Mouse (Mus musculus): ENCODE measurements around the gene Epn2. TPM values are rescaled to one million over a fixed set of nuclear protein-coding genes. Genes with fewer than 3 reads are reported as not detected.

Epn2 gene
- polyA plus RNA-seq, 1 experiment from 2014 or later = 22.1 TPM

- whole genome bisulfite sequencing = 77% methylated on average over 7 of the region's 7 CpGs
- H3K9ac ChIP-seq (ENCODE audit: low read depth, low read length) = no peak overlapping the region
- no peak for ATAC-seq (replicated peaks; ENCODE audit: low FRiP score, low read depth)
- no peaks in the 10 kb centered on the region for H3K27me3 ChIP-seq (ENCODE audit: insufficient read depth, low read length)
- H3K4me1 ChIP-seq (replicated peaks; ENCODE audit: insufficient read depth, low read length) = peaks cover 6% of the 10 kb centered on the region; the same call in 1 of the 2 replicates
- no peaks in the 10 kb centered on the region for H3K9me3 ChIP-seq (replicated peaks; ENCODE audit: low read length)
- no peak overlapping the region for H3K27ac ChIP-seq
- H3K4me3 ChIP-seq (replicated peaks; ENCODE audit: low read depth, low read length) = no peak overlapping the region
- H3K36me3 ChIP-seq (ENCODE audit: insufficient read depth, low read length) = 0 out of 2 replicates have a peak, but pooled peaks cover 5% of the 10 kb centered on the region
- no peak for TF ChIP-seq CTCF (IDR thresholded peaks at IDR 0.05; ENCODE audit: low read depth)
- DNase-seq (ENCODE audit: low spot score) = no peak
- no peak overlapping the region for H3K4me2 ChIP-seq (ENCODE audit: low read length)
Measured at GRCm38 (mm10) chr11:61540642-61541041, 38.8 kb downstream of the Epn2 start.

GRCm38 (mm10) chr11:61537362-61537761 is 42.1 kb downstream of the Epn2 start:
- H3K4me1 ChIP-seq (replicated peaks; ENCODE audit: insufficient read depth, low read length) = peaks cover 6% of the 10 kb centered on the region; the same call in 1 of the 2 replicates
- DNase-seq (ENCODE audit: low spot score) (no peak), ATAC-seq (replicated peaks; ENCODE audit: low FRiP score, low read depth) (no peak)
- H3K9ac ChIP-seq (ENCODE audit: low read depth, low read length) = no peak overlapping the region
- H3K4me2 ChIP-seq (ENCODE audit: low read length) = no peak overlapping the region
- no peak overlapping the region for H3K27ac ChIP-seq
- H3K27me3 ChIP-seq (ENCODE audit: insufficient read depth, low read length) = no peaks in the 10 kb centered on the region
- H3K9me3 ChIP-seq (replicated peaks; ENCODE audit: low read length) = no peaks in the 10 kb centered on the region
- no peaks in the 10 kb centered on the region for H3K36me3 ChIP-seq (ENCODE audit: insufficient read depth, low read length)
- 93% methylated on average over 3 of the region's 3 CpGs for WGBS
- TF ChIP-seq CTCF (IDR thresholded peaks at IDR 0.05; ENCODE audit: low read depth) = no peak
- no peak overlapping the region for H3K4me3 ChIP-seq (replicated peaks; ENCODE audit: low read depth, low read length)

- no peak overlapping the region for H3K27ac ChIP-seq
- H3K27me3 ChIP-seq (ENCODE audit: insufficient read depth, low read length) = no peaks in the 10 kb centered on the region
- H3K36me3 ChIP-seq (ENCODE audit: insufficient read depth, low read length) = no peaks in the 10 kb centered on the region
- ATAC-seq (replicated peaks; ENCODE audit: low FRiP score, low read depth) (no peak), DNase-seq (ENCODE audit: low spot score) (no peak)
- no peak for TF ChIP-seq CTCF (IDR thresholded peaks at IDR 0.05; ENCODE audit: low read depth)
- H3K4me2 ChIP-seq (ENCODE audit: low read length) = no peak overlapping the region
- H3K4me3 ChIP-seq (replicated peaks; ENCODE audit: low read depth, low read length) = no peak overlapping the region
- peaks cover 6% of the 10 kb centered on the region; the same call in 1 of the 2 replicates for H3K4me1 ChIP-seq (replicated peaks; ENCODE audit: insufficient read depth, low read length)
- WGBS = 61% methylated on average over 3 of the region's 3 CpGs
- no peak overlapping the region for H3K9ac ChIP-seq (ENCODE audit: low read depth, low read length)
- no peaks in the 10 kb centered on the region for H3K9me3 ChIP-seq (replicated peaks; ENCODE audit: low read length)
Measured at GRCm38 (mm10) chr11:61536952-61537351, 42.5 kb downstream of the Epn2 start.

DNA sequence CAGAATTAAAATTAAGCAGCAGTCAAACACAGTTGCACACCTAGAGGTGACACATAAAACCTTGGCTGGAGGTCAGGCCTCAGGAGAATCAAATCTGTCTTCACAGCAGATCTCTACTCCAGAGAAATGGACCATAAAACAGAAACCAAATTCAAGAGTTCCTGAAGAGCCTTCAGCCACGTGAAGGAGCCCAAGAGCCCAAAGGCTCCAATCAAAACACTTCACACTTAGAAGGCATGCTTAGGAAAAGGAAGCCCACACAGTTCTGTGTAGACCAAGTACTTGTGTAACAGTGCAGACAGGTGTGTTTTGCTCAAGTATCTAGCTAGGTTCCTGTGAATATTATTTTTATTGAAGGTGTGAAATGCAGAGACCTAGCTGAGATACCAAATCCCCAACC is 44.0 kb downstream of the Epn2 start:
- 18% methylated on average over 1 of the region's 1 CpGs for WGBS
- no peak for ATAC-seq (replicated peaks; ENCODE audit: low FRiP score, low read depth)
- H3K4me3 ChIP-seq (replicated peaks; ENCODE audit: low read depth, low read length) = no peak overlapping the region
- H3K9ac ChIP-seq (ENCODE audit: low read depth, low read length) = no peak overlapping the region
- H3K27me3 ChIP-seq (ENCODE audit: insufficient read depth, low read length) = no peaks in the 10 kb centered on the region
- no peak overlapping the region for H3K27ac ChIP-seq
- no peak for TF ChIP-seq CTCF (IDR thresholded peaks at IDR 0.05; ENCODE audit: low read depth)
- H3K9me3 ChIP-seq (replicated peaks; ENCODE audit: low read length) = no peaks in the 10 kb centered on the region
- peaks cover 2% of the 10 kb centered on the region; the same call in 1 of the 2 replicates for H3K36me3 ChIP-seq (ENCODE audit: insufficient read depth, low read length)
- peaks cover 6% of the 10 kb centered on the region; the same call in 1 of the 2 replicates for H3K4me1 ChIP-seq (replicated peaks; ENCODE audit: insufficient read depth, low read length)
- DNase-seq (ENCODE audit: low spot score) = no peak
- no peak overlapping the region for H3K4me2 ChIP-seq (ENCODE audit: low read length)

GRCm38 (mm10) chr11:61533571-61533970 is 45.9 kb downstream of the Epn2 start:
- H3K36me3 ChIP-seq (ENCODE audit: insufficient read depth, low read length) = peaks cover 7% of the 10 kb centered on the region; the same call in 1 of the 2 replicates
- no peak overlapping the region for H3K4me3 ChIP-seq (replicated peaks; ENCODE audit: low read depth, low read length)
- WGBS = 85% methylated on average over 5 of the region's 5 CpGs
- H3K27ac ChIP-seq = peak overlapping the region; percentile 20; the same call in 1 of the 2 replicates
- H3K4me1 ChIP-seq (replicated peaks; ENCODE audit: insufficient read depth, low read length) = peaks cover 14% of the 10 kb centered on the region; the same call in 1 of the 2 replicates
- H3K27me3 ChIP-seq (ENCODE audit: insufficient read depth, low read length) = no peaks in the 10 kb centered on the region
- no peak for ATAC-seq (replicated peaks; ENCODE audit: low FRiP score, low read depth)
- no peak overlapping the region for H3K4me2 ChIP-seq (ENCODE audit: low read length)
- no peaks in the 10 kb centered on the region for H3K9me3 ChIP-seq (replicated peaks; ENCODE audit: low read length)
- H3K9ac ChIP-seq (ENCODE audit: low read depth, low read length) = no peak overlapping the region
- TF ChIP-seq CTCF (IDR thresholded peaks at IDR 0.05; ENCODE audit: low read depth) = no peak
- DNase-seq (ENCODE audit: low spot score) = peak; percentile 47

DNA sequence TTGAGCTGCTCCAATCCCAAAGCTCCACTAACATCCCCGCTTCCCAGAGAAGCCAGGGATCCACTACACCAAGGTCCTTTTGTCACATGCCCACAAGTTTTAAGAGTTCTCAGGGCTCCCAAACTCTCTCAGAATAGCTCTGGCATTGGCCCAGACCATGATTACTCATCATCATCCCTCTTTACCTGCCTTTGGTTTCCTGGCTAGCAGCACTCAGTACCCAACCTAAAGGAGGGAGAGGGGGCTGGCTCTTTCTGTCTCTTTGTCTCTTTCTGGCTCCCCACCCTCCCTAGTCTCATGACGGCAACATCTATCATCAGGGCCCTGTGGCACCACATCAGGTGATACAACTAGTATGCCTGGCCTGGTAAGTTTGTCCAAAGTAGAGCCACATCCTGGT is 46.7 kb downstream of the Epn2 start:
- DNase-seq (ENCODE audit: low spot score) (no peak), ATAC-seq (replicated peaks; ENCODE audit: low FRiP score, low read depth) (no peak)
- H3K36me3 ChIP-seq (ENCODE audit: insufficient read depth, low read length) = peaks cover 7% of the 10 kb centered on the region; the same call in 1 of the 2 replicates
- no peaks in the 10 kb centered on the region for H3K27me3 ChIP-seq (ENCODE audit: insufficient read depth, low read length)
- 98% methylated on average over 2 of the region's 2 CpGs for WGBS
- H3K9ac ChIP-seq (ENCODE audit: low read depth, low read length) = no peak overlapping the region
- no peak overlapping the region for H3K4me3 ChIP-seq (replicated peaks; ENCODE audit: low read depth, low read length)
- peaks cover 14% of the 10 kb centered on the region; the same call in 1 of the 2 replicates for H3K4me1 ChIP-seq (replicated peaks; ENCODE audit: insufficient read depth, low read length)
- no peak overlapping the region; the same call in 1 of the 2 replicates for H3K4me2 ChIP-seq (ENCODE audit: low read length)
- H3K27ac ChIP-seq = peak overlapping the region; percentile 20; the same call in 1 of the 2 replicates
- TF ChIP-seq CTCF (IDR thresholded peaks at IDR 0.05; ENCODE audit: low read depth) = no peak
- no peaks in the 10 kb centered on the region for H3K9me3 ChIP-seq (replicated peaks; ENCODE audit: low read length)
